Mouse (Mus musculus) embryonic fibroblast, embryonic 13.5 days (primary cell): ENCODE measurements around the gene Gcn1l1. TPM values are rescaled to one million over a fixed set of nuclear protein-coding genes. Genes with fewer than 3 reads are reported as not detected.

ENCODE experiments used
- H3K27ac ChIP-seq: 2 replicates; pipeline ENCODE4 v1.5.1; 2012; ENCODE audit warnings: low read length, control low read depth, inconsistent platforms; ENCODE audit not compliant: insufficient read depth
- H3K4me1 ChIP-seq: 2 replicates; pipeline ENCODE4 v1.6.1; 2011; ENCODE audit warnings: low read length; ENCODE audit not compliant: control insufficient read depth, insufficient read depth
- H3K4me3 ChIP-seq: 2 replicates; pipeline ENCODE4 v1.5.1; 2011; ENCODE audit warnings: mild to moderate bottlenecking, control low read depth, low read length; ENCODE audit not compliant: insufficient read depth
- CTCF ChIP-seq: IDR thresholded peaks from 2 replicates; pipeline ENCODE4 v1.5.1; 2011; ENCODE audit warnings: mild to moderate bottlenecking, control low read depth, low read length, moderate library complexity, borderline replicate concordance; ENCODE audit not compliant: insufficient read depth
- POLR2A ChIP-seq: IDR thresholded peaks from 2 replicates; pipeline ENCODE4 v1.6.1; 2011; ENCODE audit warnings: low read depth, mild to moderate bottlenecking, control low read depth, low read length, moderate library complexity
- polyA plus RNA-seq: library from polyadenylated mRNA; stranded (reverse); fragments of >200 nt; gene quantifications from 2 replicates; pipeline ENCODE4 v1.2.4, GENCODE M21; 2011; ENCODE audit warnings: low read depth; ENCODE audit not compliant: missing spikeins, insufficient read length

The Gcn1l1 gene
- polyA plus RNA-seq, 1 experiment = 39.5 TPM

- no peak overlapping the region for H3K27ac ChIP-seq
- H3K4me1 ChIP-seq = peaks cover 4% of the 10 kb centered on the region; the same call in 1 of the 2 replicates
- H3K4me3 ChIP-seq = no peak overlapping the region
- TF ChIP-seq CTCF = no peak
- no peak for TF ChIP-seq POLR2A
Measured at GRCm38 (mm10) chr5:115558182-115558794, 6.8 kb upstream of the Gcn1l1 start.

GRCm38 (mm10) chr5:115559237-115560101 is 5.6 kb upstream of the Gcn1l1 start, which contains the start of gene Rplp0:
Gene Rplp0 (plus strand): TSS chr5:115559467.
- peak within 1 kb of the TSS; percentile 86 for H3K4me3 ChIP-seq
- H3K4me1 ChIP-seq = peaks cover 4% of the 10 kb centered on the region; the same call in 1 of the 2 replicates
- peak within 1 kb of the TSS; percentile 59 for H3K27ac ChIP-seq
- TF ChIP-seq POLR2A = peak; percentile 99
- peak; percentile 90 for TF ChIP-seq CTCF

GRCm38 (mm10) chr5:115560336-115560905 is 4.6 kb upstream of the Gcn1l1 start:
- Histone ChIP-seq H3K27ac (peak overlapping the region; percentile 59), H3K4me3 (peak overlapping the region; percentile 86), H3K4me1 (peaks cover 4% of the 10 kb centered on the region; the same call in 1 of the 2 replicates)
- TF ChIP-seq CTCF (no peak), POLR2A (no peak; the same call in 1 of the 2 replicates)

GRCm38 (mm10) chr5:115563771-115564585 is 1.1 kb upstream of the Gcn1l1 start:
- Histone ChIP-seq H3K4me1 (peaks cover 4% of the 10 kb centered on the region; the same call in 1 of the 2 replicates), H3K27ac (no peak overlapping the region), H3K4me3 (0 out of 2 replicates have a peak overlapping the region, but pooled peaks have one; percentile 2)
- TF ChIP-seq POLR2A (peak; percentile 57), CTCF (no peak)

GRCm38 (mm10) chr5:115565403-115565802 is 349 bp downstream of the Gcn1l1 start:
- TF ChIP-seq POLR2A = no peak
- TF ChIP-seq CTCF = no peak
- Histone ChIP-seq H3K4me3 (peak overlapping the region; percentile 93), H3K4me1 (peaks cover 4% of the 10 kb centered on the region; the same call in 1 of the 2 replicates), H3K27ac (no peak overlapping the region)

- no peak overlapping the region for H3K27ac ChIP-seq
- H3K4me1 ChIP-seq = peaks cover 10% of the 10 kb centered on the region
- TF ChIP-seq POLR2A (no peak), CTCF (no peak)
Measured at GRCm38 (mm10) chr5:115568681-115569080, 3.6 kb downstream of the Gcn1l1 start.

GRCm38 (mm10) chr5:115569308-115569707 is 4.3 kb downstream of the Gcn1l1 start:
- no peak overlapping the region for H3K27ac ChIP-seq
- TF ChIP-seq POLR2A (no peak), CTCF (no peak)
- H3K4me1 ChIP-seq = peaks cover 11% of the 10 kb centered on the region
- H3K4me3 ChIP-seq = no peak overlapping the region

More at GRCm38 (mm10) chr5:115568681-115569080, 3.6 kb downstream of the Gcn1l1 start:
- H3K4me3 ChIP-seq = no peak overlapping the region

- Histone ChIP-seq H3K4me1 (peaks cover 11% of the 10 kb centered on the region), H3K27ac (no peak overlapping the region), H3K4me3 (no peak overlapping the region)
- TF ChIP-seq POLR2A (no peak), CTCF (no peak)
Measured at GRCm38 (mm10) chr5:115569721-115570120, 4.7 kb downstream of the Gcn1l1 start.

- H3K27ac ChIP-seq = no peak overlapping the region
- no peak for TF ChIP-seq CTCF
- no peak for TF ChIP-seq POLR2A
- no peak overlapping the region for H3K4me3 ChIP-seq
- H3K4me1 ChIP-seq = peaks cover 11% of the 10 kb centered on the region
Measured at GRCm38 (mm10) chr5:115571086-115571485, 6.0 kb downstream of the Gcn1l1 start.
